In genomic region chr9:99423692-99424573, GRCm38 (mm10) we compare ENCODE assay signal across 12 mouse cellular contexts. TPM values are rescaled to one million over a fixed set of nuclear protein-coding genes. Genes with fewer than 3 reads are reported as not detected.
DNase-seq lines count a peak whose midpoint lies in the region; ATAC-seq and TF ChIP-seq lines count a peak whose summit lies in the region.
"Had no signal": no experiment of that assay in that cellular context is flagged by ENCODE, and none has a peak within 500 bp of the region (broad histone marks: within the 10 kb centered on the region; RNA-seq: fewer than 3 reads in every experiment).

No protein-coding gene starts in this region.

- peaks cover 40% of the 10 kb centered on the region for H3K4me1 ChIP-seq in hindbrain, embryonic 15.5 days (replicated peaks)
- H3K4me1 ChIP-seq in hindbrain, embryonic 10.5 days (replicated peaks), result peaks cover 34% of the 10 kb centered on the region
- H3K4me1 ChIP-seq in ES-Bruce4 (ENCODE audit: control insufficient read depth, insufficient read depth, low read length), result peaks cover 8% of the 10 kb centered on the region
- peaks cover 26% of the 10 kb centered on the region for H3K4me1 ChIP-seq in intestine, embryonic 15.5 days (replicated peaks)
- peaks cover 15% of the 10 kb centered on the region for H3K4me1 ChIP-seq in liver, postnatal 0 days (ENCODE audit: insufficient read depth)
- peaks cover 22% of the 10 kb centered on the region for H3K4me1 ChIP-seq in midbrain, embryonic 15.5 days

- H3K9ac ChIP-seq in hindbrain, embryonic 15.5 days, result no peak overlapping the region
- no peak overlapping the region; the same call in 1 of the 2 replicates for H3K9ac ChIP-seq in ES-Bruce4 (ENCODE audit: low read depth, poor library complexity, severe bottlenecking)
- H3K9ac ChIP-seq in intestine, embryonic 15.5 days, result no peak overlapping the region
- no peak overlapping the region for H3K9ac ChIP-seq in liver, postnatal 0 days (replicated peaks)
- no peak overlapping the region for H3K9ac ChIP-seq in midbrain, embryonic 15.5 days
- H3K9ac ChIP-seq: forebrain, embryonic 15.5 days; heart, embryonic 13.5 days had no signal

- H3K27ac ChIP-seq in hindbrain, embryonic 15.5 days (replicated peaks), result no peak overlapping the region
- H3K27ac ChIP-seq in hindbrain, embryonic 10.5 days, result no peak overlapping the region
- H3K27ac ChIP-seq in ES-Bruce4 (ENCODE audit: insufficient read depth, low read length), result peak overlapping the region; percentile 57
- 0 out of 2 replicates have a peak overlapping the region, but pooled peaks have one; percentile 9 for H3K27ac ChIP-seq in intestine, embryonic 15.5 days
- no peak overlapping the region for H3K27ac ChIP-seq in liver, postnatal 0 days (ENCODE audit: low read depth)
- H3K27ac ChIP-seq in midbrain, embryonic 15.5 days, result no peak overlapping the region
- H3K27ac ChIP-seq: forebrain, embryonic 15.5 days; heart, embryonic 13.5 days had no signal

- TF ChIP-seq POLR2A in ES-Bruce4 (IDR thresholded peaks at IDR 0.05; ENCODE audit: insufficient read depth, low read length), result no peak

- no peaks in the 10 kb centered on the region for H3K9me3 ChIP-seq in hindbrain, embryonic 15.5 days
- H3K9me3 ChIP-seq in hindbrain, embryonic 10.5 days, result no peaks in the 10 kb centered on the region
- H3K9me3 ChIP-seq in ES-Bruce4 (replicated peaks; ENCODE audit: control insufficient read depth, insufficient read depth, low read length, poor library complexity, severe bottlenecking), result no peaks in the 10 kb centered on the region
- H3K9me3 ChIP-seq in intestine, embryonic 15.5 days, result no peaks in the 10 kb centered on the region
- H3K9me3 ChIP-seq in liver, postnatal 0 days (ENCODE audit: low read length), result no peaks in the 10 kb centered on the region
- no peaks in the 10 kb centered on the region for H3K9me3 ChIP-seq in midbrain, embryonic 15.5 days
- H3K9me3 ChIP-seq: forebrain, embryonic 15.5 days; heart, embryonic 13.5 days had no signal

- TF ChIP-seq CTCF in ES-Bruce4 (IDR thresholded peaks at IDR 0.05; ENCODE audit: low read depth, low read length), result no peak
- no peak for TF ChIP-seq CTCF in liver, postnatal 0 days (IDR thresholded peaks at IDR 0.05; ENCODE audit: low read depth)

- H3K27me3 ChIP-seq in hindbrain, embryonic 15.5 days, result no peaks in the 10 kb centered on the region
- H3K27me3 ChIP-seq in hindbrain, embryonic 10.5 days (ENCODE audit: insufficient read depth, poor library complexity, severe bottlenecking), result no peaks in the 10 kb centered on the region
- H3K27me3 ChIP-seq in ES-Bruce4 (ENCODE audit: control insufficient read depth, insufficient read depth, low read length, poor library complexity, severe bottlenecking), result no peaks in the 10 kb centered on the region
- no peaks in the 10 kb centered on the region for H3K27me3 ChIP-seq in intestine, embryonic 15.5 days (replicated peaks)
- H3K27me3 ChIP-seq in liver, postnatal 0 days (ENCODE audit: insufficient read depth, low read length), result no peaks in the 10 kb centered on the region
- H3K27me3 ChIP-seq in midbrain, embryonic 15.5 days (replicated peaks), result no peaks in the 10 kb centered on the region
- H3K27me3 ChIP-seq: forebrain, embryonic 15.5 days; heart, embryonic 13.5 days had no signal

- H3K4me3 ChIP-seq in hindbrain, embryonic 15.5 days, result no peak overlapping the region
- H3K4me3 ChIP-seq in hindbrain, embryonic 10.5 days, result no peak overlapping the region
- no peak overlapping the region for H3K4me3 ChIP-seq in ES-Bruce4 (ENCODE audit: low read depth, low read length)
- H3K4me3 ChIP-seq in intestine, embryonic 15.5 days (replicated peaks), result no peak overlapping the region
- no peak overlapping the region for H3K4me3 ChIP-seq in liver, postnatal 0 days (ENCODE audit: low read depth, low read length)
- no peak overlapping the region for H3K4me3 ChIP-seq in midbrain, embryonic 15.5 days
- H3K4me3 ChIP-seq: forebrain, embryonic 15.5 days; heart, embryonic 13.5 days had no signal

- no peak for TF ChIP-seq EP300 in ES-Bruce4 (IDR thresholded peaks at IDR 0.05; ENCODE audit: insufficient read depth, low read depth, low read length)
- TF ChIP-seq EP300 in liver, postnatal 0 days (IDR thresholded peaks at IDR 0.05; ENCODE audit: low read depth), result no peak

- H3K36me3 ChIP-seq in hindbrain, embryonic 15.5 days, result no peaks in the 10 kb centered on the region
- H3K36me3 ChIP-seq in hindbrain, embryonic 10.5 days, result no peaks in the 10 kb centered on the region
- no peaks in the 10 kb centered on the region for H3K36me3 ChIP-seq in ES-Bruce4 (ENCODE audit: control insufficient read depth, insufficient read depth, low read length, poor library complexity, severe bottlenecking)
- H3K36me3 ChIP-seq in intestine, embryonic 15.5 days, result no peaks in the 10 kb centered on the region
- H3K36me3 ChIP-seq in liver, postnatal 0 days (replicated peaks; ENCODE audit: insufficient read depth, low read length), result no peaks in the 10 kb centered on the region
- no peaks in the 10 kb centered on the region for H3K36me3 ChIP-seq in midbrain, embryonic 15.5 days (replicated peaks)
- H3K36me3 ChIP-seq: forebrain, embryonic 15.5 days; heart, embryonic 13.5 days had no signal

- 0 out of 2 replicates have a peak, but pooled peaks have one; percentile 9 for ATAC-seq in hindbrain, embryonic 15.5 days (ENCODE audit: low FRiP score, low read depth)
- ATAC-seq in intestine, embryonic 15.5 days, result peak; percentile 80
- ATAC-seq in liver, postnatal 0 days, result peak; percentile 84
- no peak for ATAC-seq in midbrain, embryonic 15.5 days (replicated peaks)
- ATAC-seq: forebrain, embryonic 15.5 days had no signal

- H3K4me2 ChIP-seq in hindbrain, embryonic 15.5 days, result no peak overlapping the region
- H3K4me2 ChIP-seq in intestine, embryonic 15.5 days (replicated peaks), result 0 out of 2 replicates have a peak overlapping the region, but pooled peaks have one; percentile 9
- peak overlapping the region; percentile 49 for H3K4me2 ChIP-seq in liver, postnatal 0 days (ENCODE audit: low read depth, low read length)
- no peak overlapping the region for H3K4me2 ChIP-seq in midbrain, embryonic 15.5 days
- H3K4me2 ChIP-seq: forebrain, embryonic 15.5 days; heart, embryonic 13.5 days had no signal

- WGBS in hindbrain, embryonic 15.5 days, result 81% methylated on average over 9 of the region's 9 CpGs
- 78% methylated on average over 9 of the region's 9 CpGs for WGBS in hindbrain, embryonic 10.5 days
- WGBS in intestine, embryonic 15.5 days, result 54% methylated on average over 9 of the region's 9 CpGs
- 38% methylated on average over 9 of the region's 9 CpGs for WGBS in liver, postnatal 0 days (ENCODE audit: insufficient replicate concordance)
- 64% methylated on average over 9 of the region's 9 CpGs for WGBS in midbrain, embryonic 15.5 days

- no peak for DNase-seq in hindbrain, embryonic 10.5 days (ENCODE audit: low spot score)
- DNase-seq in liver, postnatal 0 days, result peak; percentile 29
- DNase-seq in frontal cortex, adult 2 months (ENCODE audit: extremely low spot score in 1 of 2, low spot score in 1 of 2), result no peak
- DNase-seq in testis, postnatal 10 days (ENCODE audit: low spot score), result no peak
- DNase-seq: lung, adult 2 months had no signal

RNA-seq across cellular contexts. Expression of gene Mras, which starts 13.2 kb away (rescaled TPM):
- polyA plus RNA-seq in hindbrain, embryonic 15.5 days (2015; fragmentation: Nextera tagmentation; extraction: Ambion mirVana), result 53.8 and 57.1 TPM in 2 replicates
- 10.9 and 16.0 TPM in 2 replicates for polyA plus RNA-seq in hindbrain, embryonic 10.5 days (2016; fragmentation: Nextera tagmentation; extraction: Ambion mirVana)
- 6.0 and 7.9 TPM in 2 replicates for polyA plus RNA-seq in ES-Bruce4 (2011; ENCODE audit: insufficient read depth, insufficient read length, low read depth, missing spikeins)
- polyA plus RNA-seq in intestine, embryonic 15.5 days (2015; fragmentation: Nextera tagmentation; extraction: Ambion mirVana), result 11.0 and 12.5 TPM in 2 replicates
- polyA plus RNA-seq in liver, postnatal 0 days (2015; fragmentation: Nextera tagmentation; extraction: Ambion mirVana), result 1.0 and 1.5 TPM in 2 replicates
- 132 and 173 TPM in 2 replicates for polyA plus RNA-seq in frontal cortex, adult 2 months (2012; rRNA removed)
- polyA plus RNA-seq in midbrain, embryonic 15.5 days (2015; fragmentation: Nextera tagmentation; extraction: Ambion mirVana), result 64.2 and 64.3 TPM in 2 replicates

RNA-seq across cellular contexts. Expression of gene Nme9, which starts 27.3 kb away (rescaled TPM):
- 0.60 and 0.62 TPM in 2 replicates for polyA plus RNA-seq in hindbrain, embryonic 15.5 days (2015; fragmentation: Nextera tagmentation; extraction: Ambion mirVana)
- polyA plus RNA-seq in hindbrain, embryonic 10.5 days (2016; fragmentation: Nextera tagmentation; extraction: Ambion mirVana), result 1.3 TPM in 1 of 2 replicates, not detected in the other
- not detected in 2 replicates for polyA plus RNA-seq in ES-Bruce4 (2011; ENCODE audit: insufficient read depth, insufficient read length, low read depth, missing spikeins)
- polyA plus RNA-seq in intestine, embryonic 15.5 days (2015; fragmentation: Nextera tagmentation; extraction: Ambion mirVana), result 0.25 and 0.33 TPM in 2 replicates
- polyA plus RNA-seq in liver, postnatal 0 days (2015; fragmentation: Nextera tagmentation; extraction: Ambion mirVana), result not detected in 2 replicates
- 0.19 TPM in 1 of 2 replicates, not detected in the other for polyA plus RNA-seq in frontal cortex, adult 2 months (2012; rRNA removed)
- polyA plus RNA-seq in midbrain, embryonic 15.5 days (2015; fragmentation: Nextera tagmentation; extraction: Ambion mirVana), result 0.30 and 1.1 TPM in 2 replicates
- polyA plus RNA-seq: C2C12; heart, embryonic 13.5 days had no signal

Comparison
In these comparisons a context has a peak if more than half of its experiments do, and no peak if none do; other contexts are left out.
1. H3K27ac ChIP-seq: peak in ES-Bruce4 (single experiment) and intestine, embryonic 15.5 days (single experiment); none in hindbrain, embryonic 15.5 days (single experiment), hindbrain, embryonic 10.5 days (single experiment), liver, postnatal 0 days (single experiment) and midbrain, embryonic 15.5 days (single experiment).
2. H3K4me2 ChIP-seq: peak in intestine, embryonic 15.5 days (single experiment) and liver, postnatal 0 days (single experiment); none in hindbrain, embryonic 15.5 days (single experiment) and midbrain, embryonic 15.5 days (single experiment).